Mouse (Mus musculus): ENCODE results near the gene Gpr162. TPM values are rescaled to one million over a fixed set of nuclear protein-coding genes. Genes with fewer than 3 reads are reported as not detected.
"Not testable (repeated sequence)": the region's sequence is repeated elsewhere in the genome, so short reads cannot be mapped to it uniquely, and the experiment has no call there.

The Gpr162 gene
- polyA plus RNA-seq, 1 experiment from 2014 or later: 0.54 TPM

DNA sequence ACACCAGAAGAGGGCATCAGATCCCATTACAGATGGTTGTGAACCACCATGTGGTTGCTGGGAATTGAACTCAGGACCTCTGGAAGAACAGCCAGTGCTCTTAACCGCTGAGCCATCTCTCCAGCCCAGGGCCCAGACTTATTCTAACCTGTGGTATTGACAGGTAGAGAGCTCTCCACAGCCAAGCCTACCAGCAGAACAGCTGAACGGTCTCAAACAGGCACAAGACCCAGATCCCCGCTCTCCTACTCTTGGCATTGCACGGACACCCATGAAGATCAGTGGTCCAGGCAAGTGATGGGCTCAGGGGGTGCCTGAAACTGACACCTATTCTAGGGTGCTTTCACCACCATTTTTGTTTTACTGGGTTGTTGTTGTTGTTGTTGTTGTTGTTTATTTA is 32.6 kb downstream of the Gpr162 start:
- ATAC-seq (ENCODE audit: low read depth); H3K27me3 ChIP-seq (ENCODE audit: control insufficient read depth, insufficient read depth, low read depth, low read length); H3K9ac ChIP-seq (ENCODE audit: low read length); H3K9me3 ChIP-seq (ENCODE audit: control insufficient read depth, low read length); H3K27ac ChIP-seq (ENCODE audit: low read length): not testable (repeated sequence)
- Histone ChIP-seq H3K4me1 (replicated peaks; ENCODE audit: control insufficient read depth, insufficient read depth, low read length) (peaks cover 19% of the 10 kb centered on the region), H3K36me3 (ENCODE audit: control insufficient read depth, insufficient read depth, low read length) (peaks cover 18% of the 10 kb centered on the region), H3K4me3 (ENCODE audit: low read length) (peak overlapping the region; percentile 76), H3K4me2 (ENCODE audit: low read depth, low read length) (peak overlapping the region; percentile 83)
- 92% methylated on average over 4 of the region's 4 CpGs for WGBS

DNA sequence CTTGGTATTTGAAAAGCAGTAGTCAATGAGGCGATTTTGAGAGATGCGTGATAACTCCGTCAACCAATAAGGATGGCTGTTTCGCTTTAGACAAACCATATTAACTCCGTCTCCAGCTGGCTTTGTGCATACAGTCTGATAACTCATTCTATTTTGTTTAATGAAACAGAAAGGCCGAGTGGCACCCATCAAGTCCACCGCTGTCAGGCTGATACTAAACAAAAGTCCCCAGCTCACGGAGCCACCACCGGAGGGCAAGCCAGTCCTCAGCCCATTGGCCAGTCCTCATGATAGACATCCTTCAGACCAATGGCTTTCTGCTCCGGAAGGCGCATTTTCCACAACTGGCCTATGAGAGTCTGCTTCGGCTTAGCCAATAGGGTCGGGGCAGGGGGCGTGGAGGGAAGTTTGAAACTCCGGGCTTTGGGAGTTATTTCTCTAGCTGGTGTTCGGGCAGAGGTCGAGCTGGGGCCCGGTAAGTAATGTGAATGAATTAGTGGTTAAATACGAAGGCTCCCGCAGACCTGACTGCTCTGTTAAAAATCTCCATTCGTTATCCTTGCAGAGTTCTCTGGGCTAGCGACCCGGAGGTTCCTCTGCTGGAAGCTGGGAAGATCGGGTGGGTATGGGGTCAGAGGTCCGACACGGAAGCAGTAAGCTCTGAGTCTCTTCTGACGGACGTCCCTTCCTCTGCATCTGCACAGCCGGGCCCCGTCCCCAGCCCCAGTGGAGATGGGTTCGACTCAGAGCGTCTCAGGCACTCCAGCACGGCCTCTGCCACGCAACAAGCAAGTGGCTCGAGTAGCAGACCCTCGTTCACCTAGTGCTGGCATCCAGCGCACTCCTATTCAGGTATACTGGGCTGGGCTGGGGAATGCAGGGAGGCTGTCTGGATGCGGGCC is 33.7 kb downstream of the Gpr162 start:
- Histone ChIP-seq H3K9ac (ENCODE audit: low read length) (peak overlapping the region; percentile 85), H3K4me3 (ENCODE audit: low read length) (peak overlapping the region; percentile 76), H3K4me2 (ENCODE audit: low read depth, low read length) (peak overlapping the region; percentile 83), H3K4me1 (replicated peaks; ENCODE audit: control insufficient read depth, insufficient read depth, low read length) (peaks cover 14% of the 10 kb centered on the region), H3K27ac (ENCODE audit: low read length) (peak overlapping the region; percentile 92), H3K27me3 (ENCODE audit: control insufficient read depth, insufficient read depth, low read depth, low read length) (no peaks in the 10 kb centered on the region), H3K9me3 (ENCODE audit: control insufficient read depth, low read length) (no peaks in the 10 kb centered on the region), H3K36me3 (ENCODE audit: control insufficient read depth, insufficient read depth, low read length) (peaks cover 18% of the 10 kb centered on the region)
- peak; percentile 86 for ATAC-seq (ENCODE audit: low read depth)
- under 1% methylated on average over 38 of the region's 38 CpGs for WGBS

DNA sequence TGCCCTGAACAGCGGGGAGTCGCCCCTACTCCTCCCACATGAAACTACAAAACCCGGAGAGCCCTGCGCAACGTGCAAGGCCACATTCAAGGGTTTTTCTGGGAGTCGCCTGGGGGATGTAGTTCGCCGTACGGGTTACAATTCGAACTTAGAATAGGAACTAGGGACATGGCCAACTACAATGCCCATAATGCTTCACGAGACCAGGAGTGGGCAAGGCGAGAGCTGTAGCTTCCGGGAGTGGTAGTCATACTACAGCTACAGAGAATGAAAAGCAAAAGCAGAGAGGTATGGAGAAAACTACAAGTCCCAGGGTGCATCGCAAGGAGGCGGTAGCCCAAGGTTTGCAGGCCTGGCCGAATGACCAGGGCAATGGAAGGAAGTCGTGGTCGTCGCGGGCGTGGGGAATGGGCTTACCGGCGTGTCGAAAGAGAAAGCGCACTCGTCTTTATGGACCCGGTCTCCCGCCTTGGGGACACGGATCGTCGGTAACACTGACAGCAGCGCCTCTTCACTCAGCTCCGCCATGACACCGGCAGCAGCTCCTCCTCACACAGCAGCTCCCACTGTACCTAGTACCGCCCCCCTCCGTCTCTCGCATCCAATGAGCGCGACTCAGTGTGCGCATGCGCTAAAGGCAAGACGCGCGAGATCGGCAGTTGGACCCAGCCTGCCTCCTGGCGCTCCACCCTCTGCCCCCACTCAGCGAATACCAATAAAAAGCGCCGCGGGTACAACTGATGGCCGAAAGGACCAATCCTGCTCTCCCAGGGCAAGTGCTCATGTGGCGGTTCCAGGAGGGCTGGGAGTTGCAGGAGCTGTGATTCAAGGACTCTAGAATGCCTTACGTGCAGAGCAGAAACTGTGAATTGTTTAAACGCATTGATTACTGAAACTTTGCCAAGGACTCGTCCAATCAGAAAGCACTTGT is 34.6 kb downstream of the Gpr162 start, which contains the start of the genes Usp5 and Cdca3:
Gene Usp5, minus strand, starts transcription at position 617 of the 931 bp plus-strand sequence.
Gene Cdca3, plus strand, starts transcription at position 680 of the 931 bp plus-strand sequence.
- Histone ChIP-seq H3K27ac (ENCODE audit: low read length) (peak within 1 kb of the TSS; percentile 92), H3K36me3 (ENCODE audit: control insufficient read depth, insufficient read depth, low read length) (peaks cover 18% of the 10 kb centered on the region), H3K27me3 (ENCODE audit: control insufficient read depth, insufficient read depth, low read depth, low read length) (no peaks in the 10 kb centered on the region), H3K9me3 (ENCODE audit: control insufficient read depth, low read length) (no peaks in the 10 kb centered on the region), H3K9ac (ENCODE audit: low read length) (peak within 1 kb of the TSS; percentile 85), H3K4me1 (replicated peaks; ENCODE audit: control insufficient read depth, insufficient read depth, low read length) (peaks cover 14% of the 10 kb centered on the region), H3K4me2 (ENCODE audit: low read depth, low read length) (peak within 1 kb of the TSS; percentile 83), H3K4me3 (ENCODE audit: low read length) (peak within 1 kb of the TSS; percentile 76)
- under 1% methylated on average over 55 of the region's 55 CpGs for WGBS
- ATAC-seq (ENCODE audit: low read depth): peak; percentile 95

DNA sequence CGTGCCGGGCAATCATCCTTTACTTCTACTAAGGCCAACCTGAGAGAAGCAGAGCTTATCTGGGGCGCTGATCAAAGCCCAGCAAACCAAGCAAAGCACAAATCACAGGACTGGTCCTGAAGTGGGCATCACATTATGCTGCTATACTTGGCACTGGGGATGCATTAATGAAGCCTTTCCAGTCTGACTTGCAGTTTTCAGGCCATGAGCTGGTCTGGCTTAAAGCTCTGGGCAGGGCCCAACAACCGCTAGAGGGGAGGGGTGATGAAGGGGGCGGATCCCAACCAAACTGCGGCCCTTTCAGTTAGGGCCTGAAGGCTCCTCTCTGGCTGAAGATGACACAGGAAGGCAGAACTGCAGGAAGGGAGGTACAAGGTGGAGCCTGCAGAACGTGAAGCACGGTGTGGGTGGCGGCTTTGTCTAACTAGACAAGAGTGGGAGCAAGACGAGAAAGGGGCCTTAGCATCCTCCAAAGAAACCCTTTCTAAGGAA is 35.6 kb downstream of the Gpr162 start:
- H3K27ac ChIP-seq (ENCODE audit: low read length): peak overlapping the region; percentile 27; the same call in 1 of the 2 replicates
- no peak for ATAC-seq (ENCODE audit: low read depth)
- H3K9ac ChIP-seq (ENCODE audit: low read length): peak overlapping the region; percentile 57
- WGBS: 18% methylated on average over 10 of the region's 10 CpGs
- H3K4me1 ChIP-seq (replicated peaks; ENCODE audit: control insufficient read depth, insufficient read depth, low read length): peaks cover 14% of the 10 kb centered on the region
- H3K36me3 ChIP-seq (ENCODE audit: control insufficient read depth, insufficient read depth, low read length): peaks cover 22% of the 10 kb centered on the region
- H3K4me2 ChIP-seq (ENCODE audit: low read depth, low read length): peak overlapping the region; percentile 68
- H3K27me3 ChIP-seq (ENCODE audit: control insufficient read depth, insufficient read depth, low read depth, low read length): no peaks in the 10 kb centered on the region
- peak overlapping the region; percentile 76 for H3K4me3 ChIP-seq (ENCODE audit: low read length)
- H3K9me3 ChIP-seq (ENCODE audit: control insufficient read depth, low read length): no peaks in the 10 kb centered on the region

DNA sequence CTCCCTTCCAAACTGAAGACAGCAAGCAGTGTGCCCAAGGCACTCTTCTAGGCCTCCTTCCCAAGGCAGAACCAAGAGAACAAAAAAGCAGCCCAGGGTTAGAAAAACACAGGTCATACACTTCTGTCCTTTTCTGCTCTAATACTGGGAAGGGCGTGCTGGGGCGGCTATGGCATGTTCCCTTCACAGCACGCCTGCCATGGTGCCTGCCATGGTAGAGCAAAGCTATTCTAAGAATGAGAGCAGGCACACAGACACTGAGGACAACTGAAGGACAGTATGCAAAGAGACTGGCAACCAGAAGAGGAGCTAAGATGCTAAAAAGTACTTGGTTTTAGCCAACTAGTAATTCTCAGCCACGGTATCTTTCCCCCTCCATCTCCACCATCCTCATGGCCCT is 41.7 kb downstream of the Gpr162 start:
- no peak overlapping the region for H3K27ac ChIP-seq (ENCODE audit: low read length)
- WGBS: 92% methylated on average over 4 of the region's 4 CpGs
- no peak overlapping the region for H3K9ac ChIP-seq (ENCODE audit: low read length)
- peaks cover 62% of the 10 kb centered on the region for H3K36me3 ChIP-seq (ENCODE audit: control insufficient read depth, insufficient read depth, low read length)
- ATAC-seq (ENCODE audit: low read depth): no peak
- no peaks in the 10 kb centered on the region for H3K9me3 ChIP-seq (ENCODE audit: control insufficient read depth, low read length)
- no peaks in the 10 kb centered on the region for H3K27me3 ChIP-seq (ENCODE audit: control insufficient read depth, insufficient read depth, low read depth, low read length)
- no peak overlapping the region for H3K4me2 ChIP-seq (ENCODE audit: low read depth, low read length)
- H3K4me3 ChIP-seq (ENCODE audit: low read length): no peak overlapping the region
- no peaks in the 10 kb centered on the region for H3K4me1 ChIP-seq (replicated peaks; ENCODE audit: control insufficient read depth, insufficient read depth, low read length)

DNA sequence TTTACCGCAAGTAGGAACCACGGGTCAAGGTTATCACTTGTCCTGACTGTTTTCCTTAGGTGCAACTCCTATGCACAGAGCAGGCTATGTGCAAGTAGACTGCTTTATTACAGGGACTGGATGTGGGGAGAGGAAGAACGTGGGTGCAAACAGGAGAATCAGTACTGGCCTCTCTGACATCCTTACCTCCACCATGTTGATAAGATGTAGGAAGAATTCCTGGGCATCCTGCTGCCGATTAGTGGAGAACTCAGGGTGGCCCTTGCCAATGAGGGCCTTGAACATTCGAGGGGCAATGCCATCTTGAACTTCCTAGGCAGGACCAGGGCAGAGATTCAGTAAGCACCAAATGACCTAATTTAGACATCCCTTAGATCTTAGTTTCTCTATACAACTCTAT is 42.9 kb downstream of the Gpr162 start:
- WGBS: 89% methylated on average over 5 of the region's 5 CpGs
- no peak overlapping the region for H3K27ac ChIP-seq (ENCODE audit: low read length)
- ATAC-seq (ENCODE audit: low read depth): no peak
- H3K9ac ChIP-seq (ENCODE audit: low read length): no peak overlapping the region
- H3K4me2 ChIP-seq (ENCODE audit: low read depth, low read length): no peak overlapping the region
- peaks cover 65% of the 10 kb centered on the region for H3K36me3 ChIP-seq (ENCODE audit: control insufficient read depth, insufficient read depth, low read length)
- H3K4me1 ChIP-seq (replicated peaks; ENCODE audit: control insufficient read depth, insufficient read depth, low read length): no peaks in the 10 kb centered on the region
- no peaks in the 10 kb centered on the region for H3K9me3 ChIP-seq (ENCODE audit: control insufficient read depth, low read length)
- H3K4me3 ChIP-seq (ENCODE audit: low read length): no peak overlapping the region
- no peaks in the 10 kb centered on the region for H3K27me3 ChIP-seq (ENCODE audit: control insufficient read depth, insufficient read depth, low read depth, low read length)

DNA sequence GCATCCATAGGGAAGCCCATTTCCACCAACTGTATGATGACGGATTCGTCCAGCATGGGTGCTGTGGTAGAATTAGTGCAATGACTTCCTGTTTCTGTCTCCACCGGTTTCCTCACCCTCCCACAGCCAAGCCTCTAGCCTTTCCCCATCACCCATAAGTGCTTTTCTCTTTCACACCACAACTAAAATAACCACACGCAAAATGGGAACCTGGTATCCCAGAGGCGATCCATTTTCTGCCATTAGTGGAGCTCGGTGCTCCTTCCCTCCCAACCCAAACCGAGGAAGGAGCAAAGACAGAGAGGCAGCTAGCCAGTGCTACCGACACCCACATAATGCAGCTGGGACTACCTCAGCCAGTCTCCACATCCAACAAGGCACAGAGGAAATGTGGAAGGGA is 45.8 kb downstream of the Gpr162 start:
- Histone ChIP-seq H3K36me3 (ENCODE audit: control insufficient read depth, insufficient read depth, low read length) (peaks cover 50% of the 10 kb centered on the region), H3K27me3 (ENCODE audit: control insufficient read depth, insufficient read depth, low read depth, low read length) (no peaks in the 10 kb centered on the region), H3K4me1 (replicated peaks; ENCODE audit: control insufficient read depth, insufficient read depth, low read length) (peaks cover 11% of the 10 kb centered on the region), H3K4me3 (ENCODE audit: low read length) (no peak overlapping the region), H3K27ac (ENCODE audit: low read length) (no peak overlapping the region), H3K9ac (ENCODE audit: low read length) (no peak overlapping the region), H3K9me3 (ENCODE audit: control insufficient read depth, low read length) (no peaks in the 10 kb centered on the region), H3K4me2 (ENCODE audit: low read depth, low read length) (no peak overlapping the region)
- WGBS: 86% methylated on average over 8 of the region's 8 CpGs
- ATAC-seq (ENCODE audit: low read depth): no peak

DNA sequence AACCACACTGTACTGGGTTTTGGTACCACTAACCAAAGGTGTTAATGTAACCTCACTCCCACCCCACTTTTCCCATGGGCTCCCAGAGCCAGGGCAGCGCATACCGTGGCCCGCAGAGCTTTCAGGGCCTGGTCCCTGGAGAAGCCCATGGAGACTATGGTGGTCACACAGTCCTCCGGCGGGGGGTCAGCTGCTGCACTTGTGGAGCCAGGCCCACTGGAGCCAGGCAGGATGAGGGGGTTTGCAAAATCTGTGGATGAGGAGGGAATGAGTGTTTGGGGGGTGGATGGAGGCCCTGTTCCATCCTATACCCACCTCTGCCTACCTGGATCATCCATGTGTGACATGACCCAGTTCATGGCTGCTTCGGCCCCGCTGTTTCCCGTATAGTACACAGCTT is 46.2 kb downstream of the Gpr162 start:
- WGBS: 91% methylated on average over 8 of the region's 8 CpGs
- ATAC-seq (ENCODE audit: low read depth): no peak
- H3K27ac ChIP-seq (ENCODE audit: low read length): no peak overlapping the region
- H3K4me1 ChIP-seq (replicated peaks; ENCODE audit: control insufficient read depth, insufficient read depth, low read length): peaks cover 15% of the 10 kb centered on the region
- H3K4me2 ChIP-seq (ENCODE audit: low read depth, low read length): no peak overlapping the region
- H3K27me3 ChIP-seq (ENCODE audit: control insufficient read depth, insufficient read depth, low read depth, low read length): no peaks in the 10 kb centered on the region
- no peaks in the 10 kb centered on the region for H3K9me3 ChIP-seq (ENCODE audit: control insufficient read depth, low read length)
- H3K4me3 ChIP-seq (ENCODE audit: low read length): no peak overlapping the region
- H3K36me3 ChIP-seq (ENCODE audit: control insufficient read depth, insufficient read depth, low read length): peaks cover 47% of the 10 kb centered on the region
- no peak overlapping the region for H3K9ac ChIP-seq (ENCODE audit: low read length)

DNA sequence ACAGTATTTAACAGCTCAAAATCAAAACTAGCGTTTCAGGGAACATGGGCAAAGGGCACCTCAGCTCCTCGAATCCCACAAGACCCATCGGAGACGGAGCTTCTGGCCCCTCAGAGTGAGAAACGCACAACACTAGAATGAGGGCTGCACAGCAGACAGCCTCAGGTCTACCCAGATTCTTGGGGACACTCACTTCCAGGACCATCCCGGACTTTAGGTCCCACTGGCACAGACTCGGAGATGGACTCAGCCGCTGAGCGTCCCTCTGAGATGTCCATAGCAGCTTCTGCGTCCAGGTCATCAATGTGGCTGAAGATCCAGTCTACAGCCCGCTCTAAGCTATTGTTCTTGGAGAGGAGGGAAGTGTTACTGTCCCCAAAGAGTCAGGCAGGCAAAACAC is 46.7 kb downstream of the Gpr162 start:
- H3K4me1 ChIP-seq (replicated peaks; ENCODE audit: control insufficient read depth, insufficient read depth, low read length): peaks cover 19% of the 10 kb centered on the region
- 90% methylated on average over 11 of the region's 11 CpGs for WGBS
- ATAC-seq (ENCODE audit: low read depth): no peak
- H3K27ac ChIP-seq (ENCODE audit: low read length): no peak overlapping the region
- H3K27me3 ChIP-seq (ENCODE audit: control insufficient read depth, insufficient read depth, low read depth, low read length): no peaks in the 10 kb centered on the region
- no peak overlapping the region for H3K4me3 ChIP-seq (ENCODE audit: low read length)
- no peaks in the 10 kb centered on the region for H3K9me3 ChIP-seq (ENCODE audit: control insufficient read depth, low read length)
- no peak overlapping the region for H3K9ac ChIP-seq (ENCODE audit: low read length)
- H3K4me2 ChIP-seq (ENCODE audit: low read depth, low read length): no peak overlapping the region
- peaks cover 47% of the 10 kb centered on the region for H3K36me3 ChIP-seq (ENCODE audit: control insufficient read depth, insufficient read depth, low read length)
